Mouse (Mus musculus) neural tube, postnatal 0 days (tissue): Measurements from ENCODE around the gene Sirpa. TPM values are rescaled to one million over a fixed set of nuclear protein-coding genes. Genes with fewer than 3 reads are reported as not detected.

ENCODE experiments used
- polyA plus RNA-seq: library from polyadenylated mRNA; unstranded; fragments of >200 nt; fragmentation: Nextera tagmentation; extraction: Ambion mirVana; gene quantifications from 2 replicates; pipeline ENCODE4 v1.2.1, GENCODE M21; 2015

The Sirpa gene
- 43.9 and 46.5 TPM in 2 replicates for polyA plus RNA-seq

DNA sequence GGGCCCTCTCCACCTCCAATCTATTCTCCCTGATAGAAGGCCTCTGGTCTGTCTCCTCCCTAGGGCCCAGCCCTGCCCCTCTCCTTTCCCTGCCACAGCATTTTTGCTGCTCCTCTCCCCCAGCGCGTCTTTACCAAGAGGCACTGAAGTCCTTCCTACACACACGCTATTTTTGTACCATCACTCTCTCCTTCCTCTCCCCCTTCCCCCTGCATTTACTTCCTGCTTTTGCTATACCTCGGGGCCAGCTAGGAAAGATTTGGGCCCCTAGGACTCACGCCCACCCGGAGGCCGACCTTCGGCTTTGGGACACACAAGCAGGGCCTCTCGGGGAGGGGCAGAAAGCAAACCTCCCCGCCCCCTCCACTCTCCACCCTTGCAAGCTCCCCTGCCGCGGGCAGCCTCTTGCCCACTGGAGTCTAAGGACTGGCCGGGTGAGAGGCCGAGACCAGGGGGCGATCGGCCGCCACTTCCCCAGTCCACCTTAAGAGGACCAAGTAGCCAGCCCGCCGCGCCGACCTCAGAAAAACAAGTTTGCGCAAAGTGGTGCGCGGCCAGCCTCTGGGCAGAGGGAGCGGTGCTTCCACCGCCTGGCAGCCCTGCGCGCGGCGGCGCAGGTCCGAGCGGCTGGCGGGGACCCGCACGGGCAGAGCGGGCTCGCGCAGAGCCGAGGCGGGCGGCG, at the start of gene Sirpa:
Sirpa (plus strand) TSS at position 377 of the 682 bp plus-strand sequence.

Other genes with a start within 250 kb of the Sirpa start
- gene Il1b, start 221.7 kb upstream of the Sirpa start, polyA plus RNA-seq, result not detected in 2 replicates
- 0.08 TPM in 1 of 2 replicates, not detected in the other for gene F830045P16Rik, start 56.2 kb upstream of the Sirpa start, polyA plus RNA-seq
- 46.3 and 49.0 TPM in 2 replicates for gene Pdyn, start 107.0 kb downstream of the Sirpa start, polyA plus RNA-seq
- 6.1 and 7.0 TPM in 2 replicates for gene Stk35, start 207.7 kb downstream of the Sirpa start, polyA plus RNA-seq